Mouse (Mus musculus): ENCODE results near the gene Zfp369. TPM values are rescaled to one million over a fixed set of nuclear protein-coding genes. Genes with fewer than 3 reads are reported as not detected.

The Zfp369 gene
- 17.0 and 18.7 TPM in 2 replicates for total RNA-seq (2014; rRNA removed)
- polyA plus RNA-seq (2012; rRNA removed) = 8.9 and 10.9 TPM in 2 replicates

- peaks cover 2% of the 10 kb centered on the region; the same call in 1 of the 2 replicates for H3K36me3 ChIP-seq (ENCODE audit: control insufficient read depth, insufficient read depth, low read length)
- no peaks in the 10 kb centered on the region for H3K79me2 ChIP-seq (ENCODE audit: control insufficient read depth, insufficient read depth, low read length)
- peak within 1 kb of the TSS; percentile 61 for H3K9ac ChIP-seq (ENCODE audit: low read depth, low read length)
- peaks cover 6% of the 10 kb centered on the region for H3K4me1 ChIP-seq (ENCODE audit: control insufficient read depth, insufficient read depth, low read length)
- TF ChIP-seq POLR2A (IDR thresholded peaks at IDR 0.05; ENCODE audit: extremely low read depth, insufficient read depth, low read length) (peak; percentile 56; the same call in 1 of the 2 replicates), CTCF (IDR thresholded peaks at IDR 0.05; ENCODE audit: low read depth, low read length) (peak; percentile 2; the same call in 1 of the 2 replicates)
- peak; percentile 89 for DNase-seq (ENCODE audit: extremely low read depth, low read depth, low spot score)
- WGBS = under 1% methylated on average over 50 of the region's 50 CpGs
- no peaks in the 10 kb centered on the region for H3K27me3 ChIP-seq (ENCODE audit: control insufficient read depth, insufficient read depth, low read length)
- H3K4me3 ChIP-seq (ENCODE audit: insufficient read depth, low read depth, low read length) = peak within 1 kb of the TSS; percentile 68
- H3K27ac ChIP-seq (replicated peaks; ENCODE audit: insufficient read depth, low read depth, low read length) = peak within 1 kb of the TSS; percentile 51
Observed at GRCm38 (mm10) chr13:65278383-65279341, at the start of gene Zfp369. Gene Zfp369 (plus strand): TSS chr13:65278814.

- Histone ChIP-seq H3K27ac (replicated peaks; ENCODE audit: insufficient read depth, low read depth, low read length) (no peak overlapping the region), H3K4me3 (ENCODE audit: insufficient read depth, low read depth, low read length) (no peak overlapping the region), H3K79me2 (ENCODE audit: control insufficient read depth, insufficient read depth, low read length) (peaks cover 6% of the 10 kb centered on the region), H3K4me1 (ENCODE audit: control insufficient read depth, insufficient read depth, low read length) (peaks cover 4% of the 10 kb centered on the region), H3K9ac (ENCODE audit: low read depth, low read length) (no peak overlapping the region), H3K36me3 (ENCODE audit: control insufficient read depth, insufficient read depth, low read length) (no peaks in the 10 kb centered on the region), H3K27me3 (ENCODE audit: control insufficient read depth, insufficient read depth, low read length) (no peaks in the 10 kb centered on the region)
- DNase-seq (ENCODE audit: extremely low read depth, low read depth, low spot score) = no peak
- no peak for TF ChIP-seq POLR2A (IDR thresholded peaks at IDR 0.05; ENCODE audit: extremely low read depth, insufficient read depth, low read length)
- 72% methylated on average over 9 of the region's 9 CpGs for WGBS
Observed at GRCm38 (mm10) chr13:65237211-65237610, 41.4 kb upstream of the Zfp369 start.

- peaks cover 11% of the 10 kb centered on the region for H3K79me2 ChIP-seq (ENCODE audit: control insufficient read depth, insufficient read depth, low read length)
Observed at GRCm38 (mm10) chr13:65240509-65241098, 38.0 kb upstream of the Zfp369 start.

DNA sequence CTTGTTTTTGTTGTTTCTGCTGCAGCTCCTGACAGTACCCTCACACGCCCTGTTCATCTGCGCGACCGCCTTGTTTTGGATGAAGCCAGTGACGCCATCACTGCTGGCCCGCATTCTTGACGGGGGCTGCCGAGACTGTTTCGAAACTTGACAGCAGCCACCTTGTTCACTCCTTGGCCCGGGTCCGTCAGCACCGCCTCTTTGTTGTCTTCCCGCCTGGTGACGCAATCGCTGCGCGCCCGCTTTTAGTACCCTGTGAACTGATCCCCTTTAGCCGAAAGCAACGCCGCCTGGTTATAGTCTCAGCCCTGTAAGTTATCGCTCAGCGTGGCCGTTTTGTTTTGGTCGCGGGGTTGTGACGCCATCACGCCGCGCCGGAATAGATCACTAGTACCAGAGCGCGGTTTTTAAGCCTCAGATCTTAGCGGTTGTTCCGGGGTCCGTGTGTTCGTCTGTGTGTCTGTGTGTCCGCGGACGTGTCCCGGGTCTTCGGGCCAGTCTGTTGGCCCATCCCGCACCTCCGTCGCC lies 37.5 kb upstream of the Zfp369 start:
- H3K9ac ChIP-seq (ENCODE audit: low read depth, low read length) = peak overlapping the region; percentile 80
- H3K36me3 ChIP-seq (ENCODE audit: control insufficient read depth, insufficient read depth, low read length) = no peaks in the 10 kb centered on the region
- H3K27me3 ChIP-seq (ENCODE audit: control insufficient read depth, insufficient read depth, low read length) = no peaks in the 10 kb centered on the region
- peaks cover 7% of the 10 kb centered on the region for H3K4me1 ChIP-seq (ENCODE audit: control insufficient read depth, insufficient read depth, low read length)
- peak overlapping the region; percentile 86 for H3K27ac ChIP-seq (replicated peaks; ENCODE audit: insufficient read depth, low read depth, low read length)
- peak overlapping the region; percentile 73 for H3K4me3 ChIP-seq (ENCODE audit: insufficient read depth, low read depth, low read length)
- H3K79me2 ChIP-seq (ENCODE audit: control insufficient read depth, insufficient read depth, low read length) = peaks cover 15% of the 10 kb centered on the region
- TF ChIP-seq POLR2A (IDR thresholded peaks at IDR 0.05; ENCODE audit: extremely low read depth, insufficient read depth, low read length) (0 out of 2 replicates have a peak, but pooled peaks have one; percentile 45), CTCF (IDR thresholded peaks at IDR 0.05; ENCODE audit: low read depth, low read length) (no peak)
- peak; percentile 90 for DNase-seq (ENCODE audit: extremely low read depth, low read depth, low spot score)
- under 1% methylated on average over 45 of the region's 45 CpGs for WGBS

More at GRCm38 (mm10) chr13:65240509-65241098, 38.0 kb upstream of the Zfp369 start:
- TF ChIP-seq POLR2A (IDR thresholded peaks at IDR 0.05; ENCODE audit: extremely low read depth, insufficient read depth, low read length) = no peak; the same call in 1 of the 2 replicates
- TF ChIP-seq CTCF (IDR thresholded peaks at IDR 0.05; ENCODE audit: low read depth, low read length) = no peak
- H3K4me1 ChIP-seq (ENCODE audit: control insufficient read depth, insufficient read depth, low read length) = peaks cover 7% of the 10 kb centered on the region
- H3K36me3 ChIP-seq (ENCODE audit: control insufficient read depth, insufficient read depth, low read length) = no peaks in the 10 kb centered on the region
- H3K27me3 ChIP-seq (ENCODE audit: control insufficient read depth, insufficient read depth, low read length) = no peaks in the 10 kb centered on the region
- H3K9ac ChIP-seq (ENCODE audit: low read depth, low read length) = peak overlapping the region; percentile 80
- WGBS = under 1% methylated on average over 28 of the region's 28 CpGs
- peak; percentile 88 for DNase-seq (ENCODE audit: extremely low read depth, low read depth, low spot score)
- peak overlapping the region; percentile 73 for H3K4me3 ChIP-seq (ENCODE audit: insufficient read depth, low read depth, low read length)
- peak overlapping the region; percentile 86 for H3K27ac ChIP-seq (replicated peaks; ENCODE audit: insufficient read depth, low read depth, low read length)

GRCm38 (mm10) chr13:65241627-65242318 lies 36.8 kb upstream of the Zfp369 start:
- WGBS = 2% methylated on average over 50 of the region's 51 CpGs
- Histone ChIP-seq H3K9ac (ENCODE audit: low read depth, low read length) (peak overlapping the region; percentile 80), H3K27ac (replicated peaks; ENCODE audit: insufficient read depth, low read depth, low read length) (peak overlapping the region; percentile 86), H3K27me3 (ENCODE audit: control insufficient read depth, insufficient read depth, low read length) (no peaks in the 10 kb centered on the region), H3K79me2 (ENCODE audit: control insufficient read depth, insufficient read depth, low read length) (peaks cover 15% of the 10 kb centered on the region), H3K4me3 (ENCODE audit: insufficient read depth, low read depth, low read length) (peak overlapping the region; percentile 73), H3K4me1 (ENCODE audit: control insufficient read depth, insufficient read depth, low read length) (peaks cover 7% of the 10 kb centered on the region), H3K36me3 (ENCODE audit: control insufficient read depth, insufficient read depth, low read length) (no peaks in the 10 kb centered on the region)
- TF ChIP-seq CTCF (IDR thresholded peaks at IDR 0.05; ENCODE audit: low read depth, low read length) (no peak), POLR2A (IDR thresholded peaks at IDR 0.05; ENCODE audit: extremely low read depth, insufficient read depth, low read length) (no peak)
- DNase-seq (ENCODE audit: extremely low read depth, low read depth, low spot score) = peak; percentile 4
